Mouse (Mus musculus): ENCODE measurements around the gene Med7.

Gene Med7

GRCm38 (mm10) chr11:46430123-46430522 is 6.6 kb upstream of the Med7 start:
- no peak for DNase-seq

- peak; percentile 92 to 96 for DNase-seq
Observed at GRCm38 (mm10) chr11:46431129-46431528, 5.6 kb upstream of the Med7 start.

- no peak for DNase-seq
Observed at GRCm38 (mm10) chr11:46435363-46435762, 1.4 kb upstream of the Med7 start.

- DNase-seq = no peak
Observed at GRCm38 (mm10) chr11:46437459-46438000, 805 bp downstream of the Med7 start.

- no peak for DNase-seq
Observed at GRCm38 (mm10) chr11:46439005-46439543, 2.3 kb downstream of the Med7 start.

- DNase-seq = no peak
Observed at GRCm38 (mm10) chr11:46441774-46442173, 5.0 kb downstream of the Med7 start.

GRCm38 (mm10) chr11:46443152-46443551 is 6.4 kb downstream of the Med7 start:
- DNase-seq = no peak

GRCm38 (mm10) chr11:46443979-46444378 is 7.3 kb downstream of the Med7 start:
- no peak for DNase-seq

GRCm38 (mm10) chr11:46446150-46446549 is 9.4 kb downstream of the Med7 start:
- DNase-seq = no peak

GRCm38 (mm10) chr11:46447644-46448484 is 11.1 kb downstream of the Med7 start:
- DNase-seq = no peak

- no peak for DNase-seq
Observed at GRCm38 (mm10) chr11:46449461-46450080, 12.8 kb downstream of the Med7 start.

- DNase-seq = no peak
Observed at GRCm38 (mm10) chr11:46454453-46455045, 17.8 kb downstream of the Med7 start, which contains the start of gene Havcr2. TSS of gene Havcr2 (plus strand) at chr11:46454935.

GRCm38 (mm10) chr11:46459960-46460359 is 23.2 kb downstream of the Med7 start:
- no peak for DNase-seq

GRCm38 (mm10) chr11:46461362-46461761 is 24.6 kb downstream of the Med7 start:
- no peak for DNase-seq

GRCm38 (mm10) chr11:46461931-46462330 is 25.2 kb downstream of the Med7 start:
- DNase-seq = no peak

GRCm38 (mm10) chr11:46466878-46467277 is 30.2 kb downstream of the Med7 start:
- DNase-seq = no peak

GRCm38 (mm10) chr11:46474220-46474619 is 37.5 kb downstream of the Med7 start:
- no peak for DNase-seq

- DNase-seq = no peak
Observed at GRCm38 (mm10) chr11:46479311-46479710, 42.6 kb downstream of the Med7 start.

- DNase-seq = no peak
Observed at GRCm38 (mm10) chr11:46480517-46480916, 43.8 kb downstream of the Med7 start.

GRCm38 (mm10) chr11:46488231-46488630 is 51.5 kb downstream of the Med7 start:
- DNase-seq = no peak

- no peak for DNase-seq
Observed at GRCm38 (mm10) chr11:46488650-46489049, 51.9 kb downstream of the Med7 start.
